Mouse (Mus musculus) erythroblast, embryonic 14.5 days (primary cell): ENCODE data around the gene Efcab2.

Source experiments
- GATA1 ChIP-seq: IDR thresholded peaks from 2 replicates; pipeline ENCODE4 v1.6.1; 2012; ENCODE audit warnings: low read length, inconsistent platforms, mixed read lengths
- TAL1 ChIP-seq: IDR thresholded peaks from 3 replicates; pipeline ENCODE4 v1.6.1; 2012; ENCODE audit warnings: low read length, inconsistent platforms, mixed read lengths

- TF ChIP-seq GATA1 (no peak), TAL1 (no peak)
Observed at GRCm38 (mm10) chr1:178464140-178464539, 58.3 kb downstream of the Efcab2 start.
